Mouse (Mus musculus) MEL (cell line): Measurements from ENCODE around the gene Prdx3. TPM values are rescaled to one million over a fixed set of nuclear protein-coding genes. Genes with fewer than 3 reads are reported as not detected.

Source experiments
- DNase-seq: peaks from one replicate; pipeline ENCODE4 v3.0.0; 2011; ENCODE audit warnings: low read depth, low spot score
- H3K27ac ChIP-seq: 2 replicates; pipeline ENCODE4 v1.5.1; 2012; ENCODE audit warnings: low read depth, mild to moderate bottlenecking, control low read depth, low read length, moderate library complexity; ENCODE audit not compliant: control insufficient read depth
- H3K27me3 ChIP-seq, 2 experiments: fragments of 150-350 bp in 1 of 2; sonication (generic) in 1 of 2; 2 replicates each; pipeline ENCODE4 v1.6.1; 2012; ENCODE audit warnings: low read length in 2 of 2, mild to moderate bottlenecking in 2 of 2, improper control_type of control experiment in 1 of 2, moderate library complexity in 1 of 2; ENCODE audit not compliant: insufficient read depth in 2 of 2, control insufficient read depth in 1 of 2
- H3K36me3 ChIP-seq, 2 experiments: 2 replicates each; pipeline ENCODE4 v1.6.1; 2012 to 2014; ENCODE audit warnings: low read length in 2 of 2, improper control_type of control experiment in 1 of 2, inconsistent platforms in 1 of 2, mild to moderate bottlenecking in 1 of 2; ENCODE audit not compliant: insufficient read depth in 2 of 2, control insufficient read depth in 1 of 2
- H3K4me1 ChIP-seq, 2 experiments: fragments of 150-350 bp in 1 of 2; sonication (generic) in 1 of 2; 2 replicates each; pipeline ENCODE4 v1.6.1; 2012; ENCODE audit warnings: low read length in 2 of 2, improper control_type of control experiment in 1 of 2, mild to moderate bottlenecking in 1 of 2; ENCODE audit not compliant: insufficient read depth in 2 of 2, control insufficient read depth in 1 of 2
- H3K4me3 ChIP-seq, 2 experiments: fragments of 150-350 bp in 1 of 2; sonication (generic) in 1 of 2; 2 replicates each; pipeline ENCODE4 v1.5.1; 2012; ENCODE audit warnings: low read depth in 2 of 2, low read length in 2 of 2, mild to moderate bottlenecking in 2 of 2, moderate library complexity in 2 of 2, control low read depth in 1 of 2, improper control_type of control experiment in 1 of 2; ENCODE audit not compliant: control insufficient read depth in 1 of 2, insufficient read depth in 1 of 2
- H3K79me2 ChIP-seq: 2 replicates; pipeline ENCODE4 v1.6.1; 2012; ENCODE audit warnings: mild to moderate bottlenecking, low read length, moderate library complexity; ENCODE audit not compliant: control insufficient read depth, poor library complexity, insufficient read depth
- H3K9ac ChIP-seq: 2 replicates; pipeline ENCODE4 v1.6.1; 2012; ENCODE audit warnings: low read depth, mild to moderate bottlenecking, control low read depth, low read length, moderate library complexity; ENCODE audit not compliant: control insufficient read depth, poor library complexity, severe bottlenecking
- H3K9me3 ChIP-seq: fragments of 150-350 bp; sonication (generic); replicated peaks from 2 replicates; pipeline ENCODE4 v1.6.1; 2012; ENCODE audit warnings: mild to moderate bottlenecking, low read length, improper control_type of control experiment, moderate library complexity; ENCODE audit not compliant: insufficient read depth
- BHLHE40 ChIP-seq: IDR thresholded peaks from 2 replicates; pipeline ENCODE4 v1.6.1; 2012; ENCODE audit warnings: low read depth, mild to moderate bottlenecking, inconsistent platforms, low read length, improper control_type of control experiment, borderline replicate concordance
- CHD1 ChIP-seq: IDR thresholded peaks from 2 replicates; pipeline ENCODE4 v1.6.1; 2012; ENCODE audit warnings: low read depth, mild to moderate bottlenecking, inconsistent platforms, low read length, improper control_type of control experiment
- E2F4 ChIP-seq: IDR thresholded peaks from 2 replicates; pipeline ENCODE4 v1.6.1; 2011; ENCODE audit warnings: low read depth, low read length, improper control_type of control experiment, borderline replicate concordance
- EP300 ChIP-seq, 2 experiments: IDR thresholded peaks; 2 replicates each; pipeline ENCODE4 v1.6.1; 2011; ENCODE audit warnings: improper control_type of control experiment in 2 of 2, low read length in 2 of 2, low read depth in 1 of 2, mild to moderate bottlenecking in 1 of 2
- ETS1 ChIP-seq: IDR thresholded peaks from 2 replicates; pipeline ENCODE4 v1.6.1; 2012; ENCODE audit warnings: low read depth, mild to moderate bottlenecking, inconsistent platforms, low read length, improper control_type of control experiment, moderate library complexity
- GABPA ChIP-seq: IDR thresholded peaks from 2 replicates; pipeline ENCODE4 v1.6.1; 2012; ENCODE audit warnings: low read depth, mild to moderate bottlenecking, inconsistent platforms, low read length, improper control_type of control experiment, moderate library complexity
- GATA1 ChIP-seq: IDR thresholded peaks from 2 replicates; pipeline ENCODE4 v1.6.1; 2011; ENCODE audit warnings: low read depth, low read length, improper control_type of control experiment
- MAFK ChIP-seq: IDR thresholded peaks from 2 replicates; pipeline ENCODE4 v1.6.1; 2011; ENCODE audit warnings: low read depth, mild to moderate bottlenecking, low read length, improper control_type of control experiment, borderline replicate concordance
- MAX ChIP-seq: IDR thresholded peaks from 2 replicates; pipeline ENCODE4 v1.6.1; 2011; ENCODE audit warnings: low read length, improper control_type of control experiment
- NELFE ChIP-seq: IDR thresholded peaks from 2 replicates; pipeline ENCODE4 v1.6.1; 2011; ENCODE audit warnings: low read depth, low read length, improper control_type of control experiment
- NRF1 ChIP-seq: IDR thresholded peaks from 2 replicates; pipeline ENCODE4 v1.6.1; 2014; ENCODE audit warnings: low read depth, mild to moderate bottlenecking, inconsistent platforms, low read length, improper control_type of control experiment, moderate library complexity; ENCODE audit not compliant: poor library complexity, insufficient read depth, severe bottlenecking
- POLR2AphosphoS5 ChIP-seq: IDR thresholded peaks from 2 replicates; pipeline ENCODE4 v1.6.1; 2012; ENCODE audit warnings: low read depth, borderline replicate concordance, mild to moderate bottlenecking, inconsistent platforms, low read length, moderate library complexity, mixed read lengths
- RAD21 ChIP-seq: IDR thresholded peaks from 2 replicates; pipeline ENCODE4 v1.6.1; 2011; ENCODE audit warnings: mild to moderate bottlenecking, low read depth, low read length, improper control_type of control experiment
- SMC3 ChIP-seq: IDR thresholded peaks from 2 replicates; pipeline ENCODE4 v1.6.1; 2011; ENCODE audit warnings: low read depth, low read length, improper control_type of control experiment
- TAL1 ChIP-seq: IDR thresholded peaks from 2 replicates; pipeline ENCODE4 v1.6.1; 2012; ENCODE audit warnings: mild to moderate bottlenecking, inconsistent platforms, low read length, moderate library complexity, mixed read lengths
- TBP ChIP-seq: IDR thresholded peaks from 2 replicates; pipeline ENCODE4 v1.8.0; 2011; ENCODE audit warnings: low read depth, low read length, improper control_type of control experiment
- TCF12 ChIP-seq: IDR thresholded peaks from 2 replicates; pipeline ENCODE4 v1.6.1; 2014; ENCODE audit warnings: low read depth, mild to moderate bottlenecking, inconsistent platforms, low read length, improper control_type of control experiment, moderate library complexity
- ZC3H11A ChIP-seq: IDR thresholded peaks from 2 replicates; pipeline ENCODE4 v1.6.1; 2012; ENCODE audit warnings: low read depth, mild to moderate bottlenecking, inconsistent platforms, low read length, improper control_type of control experiment
- ZMIZ1 ChIP-seq: IDR thresholded peaks from 2 replicates; pipeline ENCODE4 v1.6.1; 2012; ENCODE audit warnings: low read depth, mild to moderate bottlenecking, inconsistent platforms, low read length, improper control_type of control experiment, moderate library complexity
- ZNF384 ChIP-seq: IDR thresholded peaks from 2 replicates; pipeline ENCODE4 v1.6.1; 2012; ENCODE audit warnings: low read depth, mild to moderate bottlenecking, inconsistent platforms, low read length, improper control_type of control experiment
- polyA plus RNA-seq, 2 experiments: library from polyadenylated mRNA; stranded (reverse) in 1 of 2; unstranded in 1 of 2; fragments of >175 nt in 1 of 2; fragments of >200 nt in 1 of 2; gene quantifications; 2 replicates each; pipeline versions ENCODE4 v1.2.1 to v1.2.4; 2012; ENCODE audit warnings: low replicate concordance in 2 of 2, low read depth in 1 of 2; ENCODE audit not compliant: insufficient read length in 2 of 2, insufficient read depth in 1 of 2, missing spikeins in 1 of 2
- total RNA-seq: library from RNA; depleted of rRNA; stranded (reverse); fragments of 300-350 nt; gene quantifications from 2 replicates; pipeline ENCODE4 v1.2.3, GENCODE M21; 2012

The Prdx3 gene
- total and polyA plus RNA-seq, 3 experiments: 267 to 332 TPM; not detected in 1

DNA sequence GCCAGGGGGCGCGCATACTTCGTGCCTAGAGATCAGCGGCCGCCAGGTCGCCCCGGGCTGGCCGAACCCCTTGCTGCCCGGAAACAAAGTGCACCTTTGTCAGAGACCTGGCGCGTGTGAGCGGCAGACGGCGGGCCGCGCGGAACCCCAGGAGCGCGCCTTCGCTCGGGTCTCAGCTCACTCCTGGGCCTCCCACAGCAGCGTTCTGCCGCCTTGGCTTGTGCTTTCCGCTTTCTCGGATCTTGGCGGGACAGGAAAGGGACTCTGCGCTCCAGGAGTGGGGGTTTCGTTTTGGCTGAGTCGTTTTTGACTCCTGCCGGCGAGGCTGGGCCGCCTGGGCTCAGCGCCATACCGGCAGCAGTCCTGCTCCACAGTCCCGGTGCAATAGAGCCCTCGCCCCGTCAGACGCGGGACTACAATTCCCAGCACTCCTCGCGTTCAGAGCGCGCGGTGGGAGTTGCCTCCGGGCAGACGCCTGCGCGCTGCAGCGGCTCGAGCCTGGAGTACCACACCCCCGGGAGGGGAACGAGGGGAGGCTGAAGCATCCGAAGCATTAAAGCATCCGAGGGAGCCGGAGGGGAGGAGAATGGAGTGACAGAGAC is 15.5 kb upstream of the Prdx3 start, which contains the start of gene Grk5 (continued):
- TF ChIP-seq MAX (peak; percentile 30; the same call in 1 of the 2 replicates), ZMIZ1 (peak; percentile 76), CHD1 (no peak; the same call in 1 of the 2 replicates), POLR2AphosphoS5 (no peak), ZC3H11A (peak; percentile 70), RAD21 (peak; percentile 74), TCF12 (no peak), MAFK (no peak), GATA1 (no peak), NRF1 (peak; percentile 91), E2F4 (peak; percentile 79; the same call in 1 of the 2 replicates), EP300 (IDR thresholded peaks at IDR 0.05; ENCODE audit: low read depth in 1 of 2, low read length in 2 of 2) (peak; percentile 4 to 19; a peak in 1 of 4 replicates), GABPA (no peak), SMC3 (peak; percentile 87; the same call in 1 of the 2 replicates), ETS1 (peak; percentile 46), NELFE (peak; percentile 83)

DNA sequence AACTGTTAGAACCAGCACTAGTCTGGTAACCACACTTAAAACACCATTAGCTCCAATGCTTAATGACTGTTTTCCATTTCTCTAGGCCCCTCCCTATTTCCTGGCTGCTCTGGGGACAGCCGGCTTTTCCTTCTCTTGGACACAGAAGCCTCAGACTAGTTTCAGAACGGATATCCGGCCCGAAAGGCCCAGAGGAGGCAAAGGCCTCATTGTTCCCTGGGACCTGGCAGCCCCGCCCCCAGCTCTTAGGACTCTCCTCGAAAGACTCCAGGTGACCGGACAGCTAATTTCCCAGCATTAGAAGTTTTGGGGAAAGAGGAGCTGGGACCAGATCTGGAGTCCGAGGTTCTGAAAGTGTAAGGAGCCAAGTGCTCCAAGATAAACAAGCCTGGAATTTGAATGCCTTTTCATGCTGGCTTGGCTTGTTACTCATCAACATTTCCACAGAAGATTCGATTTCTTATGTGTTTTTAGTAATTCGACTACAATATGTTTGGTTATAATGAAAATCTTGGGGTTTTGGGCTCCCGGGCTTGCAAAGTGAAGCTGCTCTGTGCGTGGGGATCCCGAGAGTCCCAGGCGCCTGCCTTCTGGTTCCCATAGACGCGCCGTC is 14.9 kb upstream of the Prdx3 start:
- Histone ChIP-seq H3K79me2 (peaks cover 2% of the 10 kb centered on the region; the same call in 1 of the 2 replicates), H3K27ac (peak overlapping the region; percentile 84), H3K9me3 (no peaks in the 10 kb centered on the region), H3K36me3 (peaks cover 0 to 35% of the 10 kb centered on the region in 2 experiments; a peak in 2 of 4 replicates), H3K27me3 (no peaks in the 10 kb centered on the region), H3K9ac (peak overlapping the region; percentile 96), H3K4me3 (peak overlapping the region; percentile 90 to 92), H3K4me1 (peaks cover 18 to 24% of the 10 kb centered on the region in 2 experiments)
- peak; percentile 74 for DNase-seq
- TF ChIP-seq TBP (0 out of 2 replicates have a peak, but pooled peaks have one; percentile 4), BHLHE40 (peak; percentile 33; the same call in 1 of the 2 replicates), CHD1 (peak; percentile 48; the same call in 1 of the 2 replicates), TCF12 (0 out of 2 replicates have a peak, but pooled peaks have one; percentile 44), NELFE (no peak), EP300 (IDR thresholded peaks at IDR 0.05; ENCODE audit: low read depth in 1 of 2, low read length in 2 of 2) (peak in 1 of 2 experiments; percentile 20; a peak in 1 of 4 replicates), ZNF384 (peak; percentile 14; the same call in 1 of the 2 replicates), TAL1 (no peak), ZMIZ1 (no peak)
